Mouse (Mus musculus): Measurements from ENCODE around the gene Zfp558. TPM values are rescaled to one million over a fixed set of nuclear protein-coding genes. Genes with fewer than 3 reads are reported as not detected.
A peak's percentile ranks its signal among the peaks of the same experiment; 100 is the strongest.

Zfp558 gene
- 0.05 and 0.14 TPM in 2 replicates for polyA plus RNA-seq (2012; rRNA removed)

DNA sequence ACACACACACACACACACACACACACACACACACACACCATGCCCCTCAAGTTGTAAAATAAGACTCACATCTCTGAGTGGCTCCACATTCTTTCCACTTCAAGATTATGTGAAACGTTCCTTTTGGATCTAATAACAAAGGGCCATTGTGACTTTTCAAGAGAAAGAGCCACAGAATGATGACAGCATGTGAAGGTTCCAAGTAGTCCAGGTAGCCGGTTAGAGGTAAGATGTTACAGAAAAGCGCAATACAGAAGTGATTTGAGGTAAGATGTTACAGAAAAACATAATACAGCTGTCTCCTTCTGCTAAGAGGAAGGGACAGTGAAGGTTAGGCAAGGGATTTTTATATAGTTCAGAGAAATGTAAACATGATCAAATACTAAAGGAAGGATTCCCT lies at the start of gene Zfp558, which contains the start of gene Mbd3l1:
TSS of gene Zfp558 (minus strand) at position 101 of the 400 bp plus-strand sequence.
TSS of gene Mbd3l1 (plus strand) at position 192 of the 400 bp plus-strand sequence.
- WGBS, result 80% methylated on average over 3 of the region's 3 CpGs
- Histone ChIP-seq H3K36me3 (ENCODE audit: control insufficient read depth, insufficient read depth, low read length) (no peaks in the 10 kb centered on the region), H3K4me3 (ENCODE audit: extremely low read depth, insufficient read depth, insufficient read length) (no peak within 1 kb of the TSS), H3K4me1 (ENCODE audit: control insufficient read depth, insufficient read depth, insufficient read length) (no peaks in the 10 kb centered on the region), H3K27ac (ENCODE audit: insufficient read depth, low read length) (no peak within 1 kb of the TSS), H3K27me3 (ENCODE audit: control insufficient read depth, insufficient read depth, low read length) (no peaks in the 10 kb centered on the region)
- TF ChIP-seq POLR2A (IDR thresholded peaks at IDR 0.05; ENCODE audit: low read depth, low read length) (no peak), CTCF (IDR thresholded peaks at IDR 0.05; ENCODE audit: extremely low read depth, insufficient read depth, insufficient read length, insufficient replicate concordance) (no peak)
- no peak for DNase-seq (ENCODE audit: low read depth in 1 of 2, low spot score in 2 of 2)

GRCm38 (mm10) chr9:18508098-18508497 lies 30.0 kb upstream of the Zfp558 start:
- WGBS, result 55% methylated on average over 2 of the region's 2 CpGs
- no peak overlapping the region for H3K27ac ChIP-seq (ENCODE audit: insufficient read depth, low read length)
- no peak for DNase-seq (ENCODE audit: low read depth in 1 of 2, low spot score in 2 of 2)
- no peaks in the 10 kb centered on the region for H3K36me3 ChIP-seq (ENCODE audit: control insufficient read depth, insufficient read depth, low read length)
- no peaks in the 10 kb centered on the region for H3K27me3 ChIP-seq (ENCODE audit: control insufficient read depth, insufficient read depth, low read length)
- no peaks in the 10 kb centered on the region for H3K4me1 ChIP-seq (ENCODE audit: control insufficient read depth, insufficient read depth, insufficient read length)
- TF ChIP-seq POLR2A (IDR thresholded peaks at IDR 0.05; ENCODE audit: low read depth, low read length) (no peak), CTCF (IDR thresholded peaks at IDR 0.05; ENCODE audit: extremely low read depth, insufficient read depth, insufficient read length, insufficient replicate concordance) (no peak)
- no peak overlapping the region for H3K4me3 ChIP-seq (ENCODE audit: extremely low read depth, insufficient read depth, insufficient read length)

DNA sequence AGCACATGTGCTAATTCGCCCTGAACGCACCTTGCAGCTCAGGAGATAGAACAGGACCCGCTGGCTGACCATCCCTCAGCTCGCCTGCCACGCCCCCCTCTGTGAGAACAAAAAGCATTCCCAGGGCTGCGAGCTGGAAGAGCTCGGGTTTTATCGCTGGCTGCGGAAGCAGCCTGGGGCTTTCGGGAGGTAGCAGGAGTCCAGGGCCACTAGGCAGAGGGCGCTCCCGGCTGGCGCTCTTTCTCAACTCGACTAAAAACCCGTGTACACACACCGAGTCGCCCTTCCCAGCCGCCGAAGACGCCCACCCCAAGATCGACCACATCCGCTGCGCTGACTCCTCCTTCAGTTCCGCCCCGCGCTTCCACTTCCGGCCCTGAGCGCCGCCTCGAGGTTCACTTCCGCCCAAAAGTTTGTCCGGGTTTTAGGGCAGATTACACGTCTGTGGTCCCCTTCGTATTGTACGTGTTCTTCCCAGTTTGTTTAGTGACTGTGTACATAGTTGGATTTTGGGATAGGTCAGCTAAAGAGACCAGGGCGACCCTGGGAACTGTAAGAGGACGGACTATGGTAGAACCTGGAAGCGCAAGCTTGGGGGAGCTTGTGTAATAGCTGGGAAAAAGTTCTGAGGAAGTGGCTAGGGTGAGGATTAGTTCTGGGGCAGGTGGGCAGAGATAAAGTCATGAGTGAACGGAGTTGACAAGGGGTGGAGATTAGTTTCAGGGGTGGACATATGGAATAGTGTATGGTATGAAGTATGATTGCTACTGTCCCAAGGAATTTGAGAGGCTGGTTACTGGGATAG lies 4.5 kb downstream of the Zfp558 start:
- H3K27ac ChIP-seq (ENCODE audit: insufficient read depth, low read length), result peak overlapping the region; percentile 58
- WGBS, result 6% methylated on average over 39 of the region's 39 CpGs
- no peaks in the 10 kb centered on the region; the same call in 1 of the 2 replicates for H3K4me1 ChIP-seq (ENCODE audit: control insufficient read depth, insufficient read depth, insufficient read length)
- no peaks in the 10 kb centered on the region for H3K36me3 ChIP-seq (ENCODE audit: control insufficient read depth, insufficient read depth, low read length)
- H3K27me3 ChIP-seq (ENCODE audit: control insufficient read depth, insufficient read depth, low read length), result no peaks in the 10 kb centered on the region
- peak overlapping the region; percentile 69 for H3K4me3 ChIP-seq (ENCODE audit: extremely low read depth, insufficient read depth, insufficient read length)
- DNase-seq (ENCODE audit: low read depth in 1 of 2, low spot score in 2 of 2), result peak; percentile 42 to 63
- no peak for TF ChIP-seq POLR2A (IDR thresholded peaks at IDR 0.05; ENCODE audit: low read depth, low read length)
- no peak for TF ChIP-seq CTCF (IDR thresholded peaks at IDR 0.05; ENCODE audit: extremely low read depth, insufficient read depth, insufficient read length, insufficient replicate concordance)

- Histone ChIP-seq H3K27me3 (ENCODE audit: control insufficient read depth, insufficient read depth, low read length) (no peaks in the 10 kb centered on the region), H3K4me1 (ENCODE audit: control insufficient read depth, insufficient read depth, insufficient read length) (no peaks in the 10 kb centered on the region; the same call in 1 of the 2 replicates), H3K4me3 (ENCODE audit: extremely low read depth, insufficient read depth, insufficient read length) (no peak overlapping the region), H3K27ac (ENCODE audit: insufficient read depth, low read length) (no peak overlapping the region), H3K36me3 (ENCODE audit: control insufficient read depth, insufficient read depth, low read length) (no peaks in the 10 kb centered on the region)
- TF ChIP-seq POLR2A (IDR thresholded peaks at IDR 0.05; ENCODE audit: low read depth, low read length) (no peak), CTCF (IDR thresholded peaks at IDR 0.05; ENCODE audit: extremely low read depth, insufficient read depth, insufficient read length, insufficient replicate concordance) (no peak)
- 87% methylated on average over 3 of the region's 3 CpGs for WGBS
- DNase-seq (ENCODE audit: low read depth in 1 of 2, low spot score in 2 of 2), result no peak
Measured at GRCm38 (mm10) chr9:18468005-18468404, 10.1 kb downstream of the Zfp558 start.

DNA sequence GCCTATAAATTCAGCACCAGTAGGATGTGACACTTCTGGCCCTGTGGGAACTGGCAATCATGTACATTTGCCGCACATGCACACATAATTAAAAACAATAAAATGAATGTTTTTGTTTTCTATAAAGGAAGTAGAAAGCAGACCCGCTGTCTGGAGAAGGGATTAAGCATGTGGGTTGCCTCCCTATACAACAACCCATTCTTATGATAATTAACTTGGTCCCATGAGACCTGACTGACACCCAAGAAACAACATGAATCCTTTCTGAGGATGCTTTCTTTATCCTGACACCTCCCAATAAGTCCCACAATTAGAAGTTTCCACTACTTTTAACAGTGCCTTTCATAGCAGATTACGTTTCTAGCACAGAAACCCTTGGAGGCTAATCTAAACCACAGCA lies 10.7 kb downstream of the Zfp558 start:
- Histone ChIP-seq H3K36me3 (ENCODE audit: control insufficient read depth, insufficient read depth, low read length) (no peaks in the 10 kb centered on the region), H3K4me3 (ENCODE audit: extremely low read depth, insufficient read depth, insufficient read length) (no peak overlapping the region), H3K27me3 (ENCODE audit: control insufficient read depth, insufficient read depth, low read length) (no peaks in the 10 kb centered on the region), H3K27ac (ENCODE audit: insufficient read depth, low read length) (no peak overlapping the region), H3K4me1 (ENCODE audit: control insufficient read depth, insufficient read depth, insufficient read length) (no peaks in the 10 kb centered on the region)
- WGBS, result 85% methylated on average over 3 of the region's 3 CpGs
- no peak for DNase-seq (ENCODE audit: low read depth in 1 of 2, low spot score in 2 of 2)
- TF ChIP-seq POLR2A (IDR thresholded peaks at IDR 0.05; ENCODE audit: low read depth, low read length) (no peak), CTCF (IDR thresholded peaks at IDR 0.05; ENCODE audit: extremely low read depth, insufficient read depth, insufficient read length, insufficient replicate concordance) (no peak)

DNA sequence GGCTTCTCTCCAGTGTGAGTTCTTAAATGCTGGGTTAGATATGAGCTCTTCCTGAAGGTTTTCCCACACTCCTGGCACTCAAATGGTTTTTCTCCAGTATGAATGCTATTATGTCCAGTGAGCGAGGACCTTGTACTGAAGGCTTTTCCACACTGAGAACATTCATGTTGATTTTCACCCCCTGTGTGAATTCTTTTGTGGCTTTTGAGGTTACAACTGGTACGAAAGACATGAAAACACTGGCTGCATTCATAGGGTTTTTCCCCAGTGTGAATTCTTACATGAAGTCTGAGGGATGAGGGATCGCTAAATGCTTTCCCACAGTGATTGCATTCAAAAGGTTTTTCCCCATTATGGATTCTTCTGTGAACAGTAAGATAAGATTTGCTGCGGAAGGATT lies 21.5 kb downstream of the Zfp558 start:
- Histone ChIP-seq H3K4me1 (ENCODE audit: control insufficient read depth, insufficient read depth, insufficient read length) (no peaks in the 10 kb centered on the region), H3K27me3 (ENCODE audit: control insufficient read depth, insufficient read depth, low read length) (no peaks in the 10 kb centered on the region), H3K27ac (ENCODE audit: insufficient read depth, low read length) (no peak overlapping the region), H3K4me3 (ENCODE audit: extremely low read depth, insufficient read depth, insufficient read length) (no peak overlapping the region), H3K36me3 (ENCODE audit: control insufficient read depth, insufficient read depth, low read length) (no peaks in the 10 kb centered on the region; the same call in 1 of the 2 replicates)
- TF ChIP-seq CTCF (IDR thresholded peaks at IDR 0.05; ENCODE audit: extremely low read depth, insufficient read depth, insufficient read length, insufficient replicate concordance) (no peak), POLR2A (IDR thresholded peaks at IDR 0.05; ENCODE audit: low read depth, low read length) (no peak)
- DNase-seq (ENCODE audit: low read depth in 1 of 2, low spot score in 2 of 2), result no peak
- 91% methylated on average over 4 of the region's 4 CpGs for whole genome bisulfite sequencing

DNA sequence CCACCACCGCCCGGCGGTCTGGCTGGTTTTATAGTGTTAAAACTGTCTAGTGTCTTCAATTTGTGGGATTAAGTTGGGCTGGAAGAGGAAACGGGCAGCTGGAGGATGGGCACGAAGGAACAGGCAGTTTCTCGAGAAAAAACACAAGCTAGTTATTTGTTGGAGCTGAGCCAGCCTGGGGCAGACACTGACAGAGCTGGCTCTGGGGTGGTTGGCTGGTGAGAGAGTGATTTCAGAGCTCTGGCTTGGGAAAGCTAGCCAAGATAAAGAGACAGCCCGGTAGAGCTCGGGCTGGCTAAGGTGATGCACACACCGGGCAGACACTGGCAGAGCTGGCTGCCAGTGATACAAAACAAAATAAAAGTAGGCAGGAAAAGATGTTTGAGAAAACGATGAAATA lies 46.4 kb downstream of the Zfp558 start:
- TF ChIP-seq CTCF (IDR thresholded peaks at IDR 0.05; ENCODE audit: extremely low read depth, insufficient read depth, insufficient read length, insufficient replicate concordance), result no peak
- TF ChIP-seq POLR2A (IDR thresholded peaks at IDR 0.05; ENCODE audit: low read depth, low read length), result no peak
- 84% methylated on average over 10 of the region's 10 CpGs for WGBS
- Histone ChIP-seq H3K4me3 (ENCODE audit: extremely low read depth, insufficient read depth, insufficient read length) (no peak overlapping the region), H3K4me1 (ENCODE audit: control insufficient read depth, insufficient read depth, insufficient read length) (no peaks in the 10 kb centered on the region), H3K36me3 (ENCODE audit: control insufficient read depth, insufficient read depth, low read length) (no peaks in the 10 kb centered on the region), H3K27ac (ENCODE audit: insufficient read depth, low read length) (no peak overlapping the region), H3K27me3 (ENCODE audit: control insufficient read depth, insufficient read depth, low read length) (no peaks in the 10 kb centered on the region)
- DNase-seq (ENCODE audit: low read depth in 1 of 2, low spot score in 2 of 2), result no peak
